Mouse (Mus musculus) liver, adult (tissue): Measurements from ENCODE around the gene Zfp3.
A peak's percentile ranks its signal among the peaks of the same experiment; 100 is the strongest.

Source experiments
- GATA4 ChIP-seq: IDR thresholded peaks from 2 replicates; pipeline ENCODE4 v1.6.1; 2014; ENCODE audit warnings: mild to moderate bottlenecking, low read length; ENCODE audit not compliant: insufficient replicate concordance

Gene Zfp3

GRCm38 (mm10) chr11:70763936-70764808, at the start of gene Zfp3:
Zfp3 (plus strand) TSS chr11:70764209.
- no peak; the same call in 1 of the 2 replicates for TF ChIP-seq GATA4

GRCm38 (mm10) chr11:70715832-70716231, 48.2 kb upstream of the Zfp3 start:
- no peak for TF ChIP-seq GATA4

- no peak for TF ChIP-seq GATA4
Measured at GRCm38 (mm10) chr11:70718481-70718880, 45.5 kb upstream of the Zfp3 start.

- no peak for TF ChIP-seq GATA4
Measured at GRCm38 (mm10) chr11:70720567-70720966, 43.4 kb upstream of the Zfp3 start.

DNA sequence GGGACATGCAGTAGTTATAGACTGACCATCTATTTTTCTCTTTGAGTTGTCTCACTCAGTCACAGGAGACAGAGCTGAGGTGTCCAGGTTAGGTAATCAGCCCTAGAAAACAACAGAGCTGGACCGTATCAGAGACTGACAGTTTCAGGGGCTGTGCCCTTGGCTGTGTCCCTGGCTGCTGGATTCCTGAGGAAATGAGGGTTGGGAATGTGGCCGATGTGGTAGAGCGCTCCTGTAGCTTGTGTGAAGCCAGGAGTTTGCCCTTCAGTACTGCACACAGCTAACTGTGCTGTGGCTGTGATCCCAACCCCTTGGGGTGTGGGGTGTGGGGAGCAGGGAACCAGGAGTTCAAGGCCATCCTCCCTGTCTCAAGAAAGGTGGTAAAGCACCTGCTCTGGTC, 42.9 kb upstream of the Zfp3 start:
- no peak for TF ChIP-seq GATA4

DNA sequence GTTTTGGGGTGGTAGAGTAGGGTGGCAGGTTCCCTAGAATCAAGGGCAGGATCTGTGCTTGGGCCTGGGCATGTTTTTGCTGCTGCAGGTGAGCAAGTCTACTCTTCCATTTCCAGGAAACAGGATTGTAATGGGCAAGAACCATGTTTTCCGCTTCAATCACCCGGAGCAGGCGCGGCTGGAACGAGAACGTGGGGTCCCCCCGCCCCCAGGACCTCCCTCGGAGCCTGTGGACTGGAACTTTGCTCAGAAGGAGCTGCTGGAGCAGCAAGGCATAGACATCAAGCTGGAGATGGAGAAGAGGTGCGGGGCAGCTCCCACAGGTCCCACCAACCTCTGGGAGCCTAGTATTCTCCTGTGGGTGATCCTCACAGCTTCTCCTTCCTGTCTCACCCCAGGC, 39.3 kb upstream of the Zfp3 start:
- TF ChIP-seq GATA4 = no peak

- TF ChIP-seq GATA4 = no peak
Measured at GRCm38 (mm10) chr11:70726585-70726984, 37.4 kb upstream of the Zfp3 start.

DNA sequence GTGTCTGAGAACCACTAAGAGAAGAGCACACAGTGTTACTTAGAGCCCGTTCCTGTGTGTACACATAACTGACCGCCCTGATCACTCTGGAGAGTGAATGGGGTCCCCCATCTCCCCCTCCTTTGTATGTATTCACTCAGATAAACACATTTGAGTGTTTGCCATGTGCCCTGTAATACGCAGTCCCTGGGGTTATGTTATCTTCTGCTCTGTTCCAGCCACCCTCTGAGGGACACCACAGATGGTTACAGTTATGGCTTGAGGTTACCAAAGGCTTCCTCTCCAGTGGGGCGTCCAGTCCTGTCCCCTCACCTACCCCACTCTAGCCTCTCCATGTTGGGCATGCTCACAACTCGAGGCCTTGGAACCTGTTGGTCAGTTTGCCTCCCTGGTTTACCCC, 36.6 kb upstream of the Zfp3 start:
- no peak for TF ChIP-seq GATA4

DNA sequence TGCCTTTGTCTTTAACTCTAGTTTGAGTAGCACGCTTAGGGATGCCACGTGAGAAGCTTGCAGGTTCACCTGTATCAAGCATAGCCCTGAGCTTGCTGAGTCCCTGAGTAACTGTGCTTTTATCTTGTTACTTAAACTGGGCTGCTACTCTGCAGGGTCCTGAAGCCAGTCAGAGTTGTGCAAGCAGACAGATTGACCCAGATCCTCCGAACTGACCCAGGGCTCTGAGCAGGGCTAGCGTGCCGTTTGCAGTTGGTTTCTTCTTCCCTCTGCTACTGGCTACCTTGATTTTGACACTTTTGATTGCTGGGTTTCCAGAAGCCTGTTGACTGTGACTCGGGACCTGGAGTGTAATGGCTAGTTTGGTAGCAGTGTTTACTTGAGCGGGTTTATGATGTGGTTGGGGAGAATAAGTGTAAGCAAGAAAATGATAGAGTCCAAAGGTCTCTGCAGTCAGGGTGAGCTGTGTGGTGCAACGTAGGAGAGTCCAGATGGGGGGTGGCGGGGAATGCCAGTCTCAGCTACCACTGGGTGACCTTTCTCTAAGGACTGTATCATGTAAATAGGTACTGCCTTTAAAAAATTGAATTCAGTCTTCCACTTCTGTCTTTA, 33.5 kb upstream of the Zfp3 start:
- no peak for TF ChIP-seq GATA4

- TF ChIP-seq GATA4 = no peak
Measured at GRCm38 (mm10) chr11:70731178-70731577, 32.8 kb upstream of the Zfp3 start.

- no peak for TF ChIP-seq GATA4
Measured at GRCm38 (mm10) chr11:70733256-70733655, 30.8 kb upstream of the Zfp3 start.

GRCm38 (mm10) chr11:70737749-70738148, 26.3 kb upstream of the Zfp3 start:
- peak; percentile 15; the same call in 1 of the 2 replicates for TF ChIP-seq GATA4

DNA sequence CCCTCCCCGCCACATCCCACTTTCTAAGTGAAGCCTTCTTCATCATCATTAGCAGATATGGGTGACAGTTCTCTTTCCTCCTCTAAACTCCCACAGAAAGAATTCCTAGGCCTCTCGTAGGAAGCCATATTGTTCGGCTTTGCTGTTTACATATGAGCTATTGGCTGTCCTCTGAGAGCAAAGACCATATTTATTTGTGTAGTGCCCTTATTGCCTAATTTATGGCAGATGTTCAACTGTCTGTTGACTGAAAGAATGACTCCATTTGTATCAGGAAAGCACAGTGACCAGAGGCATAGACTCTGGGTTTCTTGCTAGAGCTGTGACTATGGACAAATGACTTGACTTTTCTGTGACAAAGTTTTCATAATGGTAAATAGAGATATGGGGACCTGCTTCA, 22.4 kb upstream of the Zfp3 start:
- no peak for TF ChIP-seq GATA4

DNA sequence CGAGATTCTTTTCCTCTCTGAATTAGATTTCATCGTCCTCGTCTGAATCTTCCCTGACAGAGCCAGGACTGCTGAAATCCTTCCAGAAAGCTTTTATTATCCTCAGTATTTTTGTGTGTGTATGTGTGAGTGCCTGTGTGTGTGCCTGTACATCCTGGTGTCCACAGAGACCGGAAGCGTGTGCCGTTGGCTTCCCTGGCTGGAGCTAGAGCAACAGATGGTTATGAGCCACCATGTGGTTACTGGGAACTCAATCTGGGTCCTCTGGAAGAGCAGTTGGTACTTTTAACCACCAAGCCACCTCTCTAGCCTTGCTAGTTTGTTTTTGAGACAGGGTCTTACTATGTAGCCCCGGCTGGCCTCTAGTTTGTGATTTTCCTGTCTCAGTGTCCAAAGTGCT, 21.9 kb upstream of the Zfp3 start:
- TF ChIP-seq GATA4 = no peak

GRCm38 (mm10) chr11:70742581-70743459, 21.2 kb upstream of the Zfp3 start:
- no peak for TF ChIP-seq GATA4
